Mouse (Mus musculus) c-Kit-positive CD71-positive TER-119-positive erythroid progenitor cells, embryonic 14.5 days (primary cell): ENCODE measurements at regions not wholly inside any gene's neighbourhood (a gene's known extent, or its start where the extent isn't known, plus 50 kb on each side); places are given as distances from the start of the nearest gene placed in this dataset.

Experiments
- DNase-seq: peaks from one replicate; pipeline ENCODE4 v3.0.0-alpha.2; 2013; ENCODE audit warnings: low spot score

DNA sequence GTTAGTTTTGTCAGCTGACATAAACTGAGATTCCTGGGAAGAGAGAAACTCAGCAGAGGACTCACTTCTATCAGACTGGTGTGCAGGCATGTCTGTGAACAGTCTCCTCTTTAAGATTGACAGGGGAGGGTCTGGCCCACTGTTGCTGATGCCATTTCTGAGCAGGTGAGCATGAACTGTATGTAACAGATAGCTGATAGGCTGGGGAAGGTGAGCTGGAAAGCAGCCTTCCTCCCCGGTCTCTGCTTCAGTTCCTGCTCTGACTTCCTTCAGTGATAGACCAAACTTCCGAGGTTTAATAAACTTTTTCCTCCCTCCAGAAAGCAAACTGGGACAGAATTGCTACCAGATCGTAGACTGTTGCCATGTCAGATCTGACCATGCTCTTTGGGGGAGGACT lies 430.9 kb upstream of the Camk1g start:
- no peak for DNase-seq

DNA sequence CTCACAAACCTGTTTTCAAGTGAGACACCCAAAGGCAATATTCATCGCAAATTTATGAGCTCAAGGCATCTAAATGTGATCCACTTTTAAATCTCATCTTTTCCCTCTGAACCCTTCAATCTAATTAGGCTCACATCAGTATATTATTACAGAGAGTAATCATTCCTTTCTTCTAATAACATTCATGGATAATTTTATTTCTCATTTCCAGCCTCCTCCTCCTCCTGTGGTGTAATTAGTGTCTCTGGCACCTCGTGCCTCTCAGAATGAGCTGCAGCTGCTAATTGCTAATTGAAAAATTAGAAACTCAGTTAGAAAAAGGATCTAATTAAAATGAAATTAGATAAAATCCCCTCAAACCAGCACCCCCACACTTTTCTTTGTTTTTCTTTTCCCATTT lies 420.5 kb upstream of the Camk1g start:
- no peak for DNase-seq

DNA sequence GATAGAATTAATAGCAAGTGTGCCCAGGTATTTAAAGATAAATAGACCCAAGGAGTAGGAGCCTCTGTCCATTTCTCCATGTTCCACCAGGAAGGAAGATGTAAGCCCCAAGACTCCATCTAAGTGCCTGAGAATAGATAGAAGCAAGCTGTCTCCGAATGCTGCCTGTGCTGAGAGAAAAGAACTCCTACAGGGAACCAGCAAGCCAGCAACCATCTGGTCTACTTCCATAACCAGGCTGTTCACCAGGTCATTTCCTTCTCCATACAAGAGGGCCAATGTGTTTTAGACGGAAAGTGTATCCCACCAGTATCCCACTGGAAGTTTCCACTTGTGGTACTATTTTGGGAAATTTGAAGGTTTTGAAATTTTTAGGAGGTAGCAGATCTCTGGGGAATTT lies 418.4 kb upstream of the Camk1g start:
- no peak for DNase-seq

DNA sequence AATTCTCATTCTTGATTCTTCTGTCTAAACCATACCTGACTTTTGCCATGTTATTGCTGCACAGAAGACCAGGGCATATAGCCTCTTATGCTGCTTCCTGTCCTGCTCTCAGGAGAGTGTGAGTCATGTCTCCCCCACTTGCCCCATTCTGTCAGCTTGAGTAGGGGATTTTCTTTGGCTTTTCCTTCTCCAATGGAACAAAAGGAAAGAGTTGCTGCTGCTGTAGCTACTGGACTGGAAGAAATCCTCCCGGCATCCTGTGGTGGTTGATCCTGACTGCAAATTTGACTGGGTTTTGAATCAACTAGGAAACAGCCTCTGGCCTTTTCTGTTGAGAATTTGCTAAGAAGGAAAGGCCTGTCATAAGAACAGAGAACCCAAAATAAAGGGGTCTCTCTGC lies 417.3 kb upstream of the Camk1g start:
- DNase-seq = no peak

DNA sequence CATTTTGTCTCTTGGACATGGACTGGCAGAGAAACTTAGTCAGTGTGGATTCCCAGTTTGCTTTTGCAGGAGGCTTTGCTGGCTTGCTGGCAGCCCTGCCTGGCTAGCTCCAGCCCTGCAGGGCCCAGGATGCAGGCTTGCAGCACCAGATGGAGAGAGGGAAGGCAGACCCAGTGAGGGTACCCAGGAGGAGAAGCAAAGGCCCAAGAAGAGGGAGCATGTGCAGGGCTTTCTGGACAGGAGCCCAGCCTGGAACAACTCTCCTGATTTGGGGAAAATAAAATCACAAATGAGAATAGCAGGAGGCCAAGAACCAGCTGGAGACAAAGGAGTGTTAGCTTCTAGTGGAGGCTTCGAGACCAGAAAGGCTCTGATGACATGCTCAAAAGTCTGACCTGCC lies 414.9 kb upstream of the Camk1g start:
- DNase-seq = no peak

DNA sequence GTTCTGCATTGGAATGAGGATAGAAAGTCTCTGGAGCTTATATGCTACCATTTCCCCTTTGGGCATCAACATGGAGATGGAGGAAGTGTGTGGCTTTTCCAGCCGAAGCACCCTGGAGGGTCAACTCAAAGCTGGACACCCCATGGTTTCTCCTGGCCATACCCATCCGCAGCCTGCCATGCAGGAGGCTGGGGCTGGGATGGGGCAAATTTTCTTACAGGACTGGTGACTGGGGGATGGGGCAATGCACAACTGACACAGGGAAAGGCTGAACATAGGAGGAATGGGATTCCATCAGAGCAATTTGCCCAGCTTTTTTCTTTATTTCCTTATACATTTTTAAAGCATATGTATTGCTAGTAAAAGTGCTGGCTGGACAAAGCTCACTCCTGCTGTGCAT lies 414.4 kb upstream of the Camk1g start:
- no peak for DNase-seq

DNA sequence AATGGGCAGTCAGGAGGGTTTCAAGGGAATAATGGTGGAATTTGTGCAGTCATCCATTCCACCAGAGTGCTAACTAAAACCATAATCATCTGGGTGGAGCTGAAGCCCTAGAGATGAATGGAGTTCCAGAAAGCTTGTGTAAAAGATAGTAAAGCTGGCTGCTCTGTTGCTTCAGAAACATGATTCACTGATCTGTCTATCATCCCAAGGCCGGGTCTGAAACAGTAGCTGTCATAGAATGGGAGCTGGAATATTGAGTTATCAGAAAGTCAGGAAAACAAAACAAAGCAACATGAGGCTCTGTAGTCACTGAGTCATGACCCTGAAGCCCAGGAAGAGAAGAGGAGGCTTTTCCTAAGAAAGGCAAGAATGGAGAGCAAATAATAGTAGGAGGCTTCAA lies 408.1 kb upstream of the Camk1g start:
- DNase-seq = no peak

DNA sequence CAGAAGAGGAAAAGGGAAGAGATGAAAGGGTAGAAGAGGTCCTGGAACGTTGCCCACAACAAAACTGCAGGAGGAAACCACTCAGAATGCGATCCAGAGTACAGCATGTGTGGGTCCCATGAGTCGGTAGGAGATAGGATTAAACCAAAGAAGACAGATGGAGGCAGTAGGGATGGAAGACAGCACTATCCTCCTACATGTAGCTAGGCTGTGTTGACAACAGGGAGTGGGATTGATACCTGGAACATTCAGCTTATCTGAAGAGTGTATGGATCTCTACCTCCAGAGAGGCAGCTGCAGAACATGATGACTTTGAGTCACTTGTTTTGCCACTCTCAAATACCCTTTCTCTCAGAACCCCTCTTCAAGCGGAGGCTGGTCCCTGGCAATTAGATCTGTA lies 399.4 kb upstream of the Camk1g start:
- no peak for DNase-seq

DNA sequence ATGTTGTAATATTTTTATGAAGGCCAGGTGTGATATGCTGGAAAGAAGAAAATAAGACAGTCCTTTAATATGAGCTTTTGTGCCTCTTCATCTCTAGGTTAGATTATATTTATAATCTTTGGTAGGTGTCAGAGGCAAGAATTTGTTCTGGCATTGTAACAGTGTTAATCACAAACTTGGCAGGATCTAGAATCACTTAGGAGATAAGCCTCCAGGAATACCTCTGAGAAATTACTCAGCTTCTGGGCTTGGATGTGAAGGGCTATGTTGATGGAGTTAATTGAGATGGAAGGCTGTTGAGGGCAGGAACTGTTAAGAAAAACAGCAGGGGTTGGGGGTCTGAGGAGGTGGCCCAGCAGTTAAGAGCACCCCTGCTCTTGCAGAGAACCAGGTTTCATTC lies 394.0 kb upstream of the Camk1g start:
- DNase-seq = no peak

DNA sequence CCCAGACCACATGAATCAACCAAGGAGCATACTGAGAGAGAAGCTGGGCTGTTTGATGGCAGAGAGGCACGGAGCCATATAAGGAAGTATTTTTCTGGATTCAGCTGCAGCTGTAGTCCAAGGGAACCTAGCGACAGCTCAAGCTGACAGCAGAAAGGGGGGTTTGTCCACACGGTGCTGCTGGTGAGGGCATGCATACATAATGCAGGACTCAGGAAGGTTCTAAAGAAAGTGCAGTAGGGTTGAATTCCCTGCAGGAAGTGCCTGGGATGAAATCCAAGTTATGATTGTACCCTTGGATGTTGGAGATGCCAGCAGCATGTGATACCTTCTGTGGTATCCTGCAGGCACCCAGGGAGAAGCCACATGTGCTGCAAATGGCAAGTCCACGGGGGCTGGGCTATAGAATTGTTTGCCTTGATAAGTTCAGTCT lies 381.7 kb upstream of the Camk1g start:
- DNase-seq = no peak

DNA sequence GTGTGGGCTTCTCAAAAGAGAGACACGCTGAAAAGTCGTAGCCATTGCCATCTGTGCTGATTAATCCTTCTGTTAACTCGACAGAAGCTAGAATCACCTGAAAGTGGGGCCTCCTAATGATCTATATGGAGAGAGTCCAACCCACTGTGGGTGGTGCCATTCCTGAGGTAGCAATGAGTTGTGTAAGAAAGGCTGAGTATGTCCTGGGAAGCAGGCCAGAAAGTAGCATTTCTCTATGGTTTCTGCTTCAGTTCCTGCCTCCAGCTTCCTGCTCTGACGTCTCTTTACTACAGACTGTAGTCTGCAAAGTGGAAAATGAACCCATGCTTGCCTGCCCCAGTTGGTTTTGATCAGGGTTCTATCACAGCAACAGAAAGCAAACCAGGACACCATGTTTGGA lies 380.8 kb upstream of the Camk1g start:
- DNase-seq = no peak

DNA sequence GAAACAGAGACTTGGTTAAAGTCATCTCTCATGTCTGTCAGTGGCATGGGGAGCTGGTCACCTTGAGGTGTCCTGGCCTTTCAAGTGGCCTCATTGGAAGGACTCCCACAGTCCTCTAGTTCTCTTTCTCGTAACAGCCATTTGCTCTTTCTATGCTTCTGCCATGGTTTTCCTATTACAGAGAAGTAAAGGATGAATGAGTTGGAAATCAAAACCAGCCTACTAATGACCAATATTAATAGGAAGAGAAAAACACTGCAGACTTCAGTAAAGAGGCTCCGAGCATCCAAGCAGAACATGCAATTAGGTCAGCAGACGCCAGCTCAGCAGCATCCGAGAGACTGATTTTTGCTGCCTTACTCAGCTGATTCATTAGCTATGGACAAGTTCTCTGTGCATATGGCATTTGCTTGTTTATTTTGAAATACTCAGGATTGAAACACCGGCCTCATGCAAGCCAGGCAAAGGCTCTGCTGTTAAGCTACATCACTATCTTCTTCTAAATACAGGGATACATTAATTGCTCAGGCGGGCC lies 377.4 kb upstream of the Camk1g start:
- DNase-seq = no peak

DNA sequence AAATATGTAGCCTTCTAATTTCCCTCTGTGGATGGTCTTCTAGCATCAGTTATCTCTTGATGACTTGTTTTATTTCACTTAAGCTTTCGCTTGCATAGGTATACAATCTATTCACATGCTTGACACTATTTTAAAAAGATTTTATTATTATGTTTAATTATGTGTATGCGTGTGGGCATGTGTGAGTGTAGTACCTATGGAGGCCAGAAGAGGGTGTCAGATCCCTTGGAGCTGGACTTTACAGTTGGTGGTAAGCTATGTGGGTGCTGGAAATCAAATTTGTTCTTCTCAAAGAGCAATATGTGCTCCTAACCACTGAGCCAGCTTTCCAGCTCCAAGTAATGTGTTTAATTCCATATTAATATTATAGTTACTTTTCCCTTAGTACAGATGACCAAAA lies 372.6 kb upstream of the Camk1g start:
- DNase-seq = no peak

DNA sequence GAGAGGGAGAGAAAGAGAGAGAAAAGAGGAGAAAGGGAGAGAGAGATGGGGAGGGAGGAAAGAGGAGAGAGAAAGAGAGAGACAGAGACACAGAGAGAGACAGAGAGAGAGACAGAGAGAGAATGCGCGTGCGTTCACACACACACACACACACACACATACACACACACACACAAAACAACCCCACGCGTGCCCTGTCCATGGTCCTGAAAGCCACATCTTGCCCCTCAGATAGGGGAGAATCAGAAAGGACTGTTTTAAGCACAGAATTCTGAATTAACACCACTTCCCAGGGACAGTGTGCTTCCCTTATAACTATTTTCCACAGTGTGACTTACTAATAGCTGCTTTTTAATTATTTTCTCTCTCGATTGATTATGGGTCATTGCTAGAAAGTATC lies 368.7 kb upstream of the Camk1g start:
- DNase-seq = no peak

DNA sequence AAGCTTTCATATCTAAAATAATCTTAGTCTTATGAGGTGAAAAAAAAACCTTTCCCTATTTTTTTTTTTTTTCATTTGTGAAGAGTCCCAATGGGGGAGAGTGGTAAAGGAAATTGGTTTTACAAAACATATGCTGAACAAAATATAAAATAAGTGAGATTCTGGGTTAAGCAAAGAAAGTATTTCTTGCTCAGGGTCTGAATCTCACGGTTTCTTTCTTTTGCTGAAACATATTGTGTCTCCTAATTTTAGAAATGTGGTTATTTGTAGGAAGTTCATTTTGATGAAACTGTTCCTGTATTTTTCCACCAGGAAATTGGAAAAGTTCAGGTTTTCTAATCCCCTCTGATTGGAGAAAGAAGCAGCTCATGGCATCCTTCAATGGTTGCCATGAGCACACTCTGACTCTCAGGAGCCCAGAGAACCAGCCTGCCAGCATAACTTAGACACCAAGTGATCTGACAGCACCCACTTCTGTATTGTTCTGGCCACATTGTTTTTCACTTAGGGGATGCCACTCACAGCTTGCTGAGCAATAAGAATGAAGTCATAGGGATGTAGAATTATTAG lies 365.9 kb upstream of the Camk1g start:
- DNase-seq = no peak

DNA sequence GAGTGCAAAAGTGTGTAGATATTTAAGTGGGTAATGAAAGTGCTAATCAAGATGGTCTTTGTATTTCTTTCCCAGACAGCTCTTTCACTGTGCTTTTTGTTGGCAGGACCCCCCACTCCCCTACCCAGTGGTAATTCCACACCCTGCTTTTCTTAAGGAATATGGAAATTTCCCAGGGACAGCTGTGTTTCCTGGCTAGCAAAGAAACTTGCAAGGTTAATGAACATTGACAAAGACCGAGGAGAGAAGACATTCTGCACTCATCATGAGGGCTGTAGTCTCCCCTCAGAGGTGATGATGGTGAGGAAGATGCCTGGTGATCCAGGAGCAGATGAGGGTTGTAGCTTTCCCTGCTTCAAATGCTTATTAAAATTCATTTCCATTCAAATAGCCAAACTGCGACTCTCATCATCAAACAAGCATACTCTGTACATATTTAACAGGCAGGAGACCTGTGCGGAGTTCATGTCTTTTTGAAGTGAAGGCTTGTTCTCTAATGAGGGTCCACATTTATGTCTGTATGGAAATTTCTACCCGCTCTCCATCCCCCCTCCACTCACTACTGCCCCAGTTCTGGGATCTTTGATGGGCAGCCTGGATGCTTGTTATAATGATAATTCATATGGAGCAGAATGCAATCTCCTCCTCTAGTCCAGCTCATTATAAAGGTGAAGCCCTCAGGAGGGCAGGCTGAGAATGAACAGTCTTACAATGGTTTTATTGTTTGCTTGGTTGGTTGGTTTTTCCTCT lies 364.1 kb upstream of the Camk1g start:
- DNase-seq = no peak

DNA sequence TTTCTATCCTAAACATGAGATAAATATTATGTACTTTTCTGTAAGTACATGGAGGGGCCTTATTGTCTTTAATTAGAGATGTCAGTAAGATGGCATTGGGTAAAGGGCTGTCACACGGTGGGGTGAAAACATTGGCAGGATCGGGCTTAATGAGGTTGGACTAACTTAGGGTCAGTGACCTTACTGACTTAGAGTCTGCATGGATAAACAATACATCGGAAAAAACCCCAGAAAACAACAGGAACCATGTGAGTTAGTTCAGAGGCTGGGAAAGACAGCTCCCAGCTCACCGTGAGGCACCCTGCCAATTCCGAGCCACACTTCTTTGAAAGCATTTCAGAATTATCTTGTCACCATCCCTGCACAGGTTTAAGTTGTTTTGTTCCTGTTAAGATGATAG lies 363.3 kb upstream of the Camk1g start:
- no peak for DNase-seq

DNA sequence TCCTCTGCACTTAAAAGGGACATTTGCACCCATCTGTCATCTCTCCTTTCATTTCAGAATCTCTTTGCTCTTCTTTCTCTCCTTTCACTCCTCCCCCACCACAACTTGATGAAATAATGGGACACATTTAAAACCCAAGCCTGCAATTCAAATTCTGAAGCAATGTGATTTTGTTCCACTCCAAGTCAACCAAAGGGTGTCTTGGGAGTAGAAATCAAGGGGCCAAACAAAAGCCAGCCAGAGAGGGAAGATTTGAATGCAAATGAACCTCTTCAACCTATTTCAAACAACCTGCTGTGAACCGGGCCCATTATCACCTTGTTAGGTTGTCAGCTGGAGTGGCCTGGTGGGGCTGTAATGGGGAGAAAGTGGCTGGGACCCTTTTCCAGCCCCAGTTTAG lies 362.0 kb upstream of the Camk1g start:
- no peak for DNase-seq

DNA sequence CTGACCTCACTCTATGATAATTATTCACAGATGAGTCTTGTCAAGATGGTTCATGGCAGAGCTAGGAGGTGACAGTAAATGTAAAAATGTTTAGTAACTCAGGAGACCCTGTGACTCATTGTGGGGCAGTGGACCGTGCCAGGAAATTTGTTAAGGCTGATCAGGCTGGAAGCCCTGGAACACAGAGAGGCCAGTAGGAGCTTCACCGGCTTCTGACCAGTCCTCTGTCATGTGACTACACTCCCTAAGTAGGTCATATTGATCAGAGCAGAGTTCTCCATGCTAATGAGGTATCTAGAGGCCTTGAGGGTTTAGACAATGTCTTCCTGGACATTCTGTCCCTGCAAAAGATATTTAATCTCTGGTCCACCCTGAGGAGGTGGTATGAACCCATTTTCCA lies 351.8 kb upstream of the Camk1g start:
- no peak for DNase-seq

DNA sequence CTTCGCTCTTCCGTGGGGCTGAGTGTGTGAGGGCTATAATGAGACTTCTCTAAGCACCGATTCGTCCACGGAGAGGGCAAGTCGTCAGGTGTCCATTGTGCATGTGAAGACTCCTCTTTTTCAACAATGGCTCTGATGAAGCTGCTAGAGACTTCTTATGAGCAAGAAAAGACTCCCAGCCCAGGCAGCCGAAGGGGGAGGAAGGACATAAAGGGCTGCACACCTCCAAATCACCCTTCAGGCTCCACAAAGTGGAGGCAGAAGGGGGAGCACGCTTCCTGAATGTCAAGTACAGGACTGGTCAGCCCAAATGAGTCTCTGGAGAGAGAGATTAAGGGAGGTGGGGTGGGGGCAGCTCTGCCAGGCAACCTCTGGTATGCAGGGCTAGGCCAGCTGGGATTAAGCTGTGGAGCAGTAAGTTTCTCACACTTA lies 350.3 kb upstream of the Camk1g start:
- DNase-seq = no peak

DNA sequence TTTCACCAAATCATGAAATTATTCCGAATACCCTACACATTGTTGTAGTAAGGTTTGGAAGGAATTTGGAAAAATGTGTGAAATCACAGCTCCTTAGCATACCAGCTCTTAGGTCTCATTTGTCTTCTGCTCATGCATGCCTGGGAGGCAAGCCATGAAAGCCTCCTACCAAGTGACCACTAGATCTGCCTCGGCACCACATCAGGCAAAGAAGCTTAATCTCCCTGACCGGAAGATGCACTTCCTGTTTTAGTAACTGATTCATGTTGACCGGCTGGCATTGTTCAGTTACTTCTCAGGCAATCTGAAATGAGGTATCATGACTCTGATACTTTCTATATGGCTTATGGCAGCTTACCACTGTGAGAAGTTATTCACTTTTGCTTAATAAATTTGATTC lies 345.2 kb upstream of the Camk1g start:
- no peak for DNase-seq

DNA sequence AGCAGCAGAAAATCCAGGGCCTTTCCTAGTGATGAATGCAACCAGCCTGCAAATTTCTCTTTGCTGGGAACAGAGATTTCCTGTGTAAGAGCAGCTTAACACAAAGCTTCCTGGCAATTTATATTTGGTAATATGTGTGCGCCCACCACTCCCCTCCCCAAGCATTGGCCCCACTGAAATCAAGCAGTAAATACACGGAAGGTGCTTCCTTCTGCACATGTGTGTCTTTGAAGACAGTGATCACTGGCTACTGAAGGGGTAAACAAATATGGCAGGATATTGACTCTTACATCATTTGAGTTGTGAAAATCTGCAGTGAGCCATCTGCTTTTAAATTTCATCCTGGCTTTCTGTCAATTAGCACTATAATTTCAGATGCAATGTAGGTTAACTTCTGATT lies 344.5 kb upstream of the Camk1g start:
- no peak for DNase-seq

DNA sequence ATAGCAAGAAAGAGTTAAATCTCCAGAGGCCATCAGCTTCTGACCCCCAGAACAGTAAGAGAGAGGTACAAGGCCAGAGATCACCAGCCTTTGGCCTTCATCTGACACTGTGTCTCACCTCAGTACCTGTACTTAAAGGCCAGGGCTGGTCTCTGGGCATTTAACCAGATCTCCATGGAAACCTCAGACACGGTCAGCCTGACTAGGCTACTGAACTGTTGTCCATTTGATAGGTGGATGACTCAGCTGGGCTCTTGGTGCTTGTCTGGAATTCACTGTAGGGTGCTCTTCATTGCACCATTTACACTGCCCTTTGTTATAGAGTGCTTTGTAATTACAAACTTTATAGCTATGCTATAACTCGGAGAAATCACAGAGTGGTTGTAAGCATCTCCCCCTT lies 335.1 kb upstream of the Camk1g start:
- no peak for DNase-seq
